Mouse (Mus musculus) adrenal gland, adult 8-10 months (tissue): Measurements from ENCODE around the gene Olfr967. TPM values are rescaled to one million over a fixed set of nuclear protein-coding genes. Genes with fewer than 3 reads are reported as not detected.
"Not testable (repeated sequence)": the region's sequence is repeated elsewhere in the genome, so short reads cannot be mapped to it uniquely, and the experiment has no call there.

Experiments
- DNase-seq: peaks from one replicate; pipeline ENCODE4 v3.0.0; 2022
- total RNA-seq, 4 experiments: library from RNA; stranded (reverse); gene quantifications; 2 replicates each; pipeline ENCODE4 v1.2.4; 2022

Olfr967 gene
- total RNA-seq = not detected

- DNase-seq = no peak
Observed at GRCm38 (mm10) chr9:39745949-39746348, at the start of gene Olfr967. Gene Olfr967 (plus strand): TSS chr9:39746249.

DNA sequence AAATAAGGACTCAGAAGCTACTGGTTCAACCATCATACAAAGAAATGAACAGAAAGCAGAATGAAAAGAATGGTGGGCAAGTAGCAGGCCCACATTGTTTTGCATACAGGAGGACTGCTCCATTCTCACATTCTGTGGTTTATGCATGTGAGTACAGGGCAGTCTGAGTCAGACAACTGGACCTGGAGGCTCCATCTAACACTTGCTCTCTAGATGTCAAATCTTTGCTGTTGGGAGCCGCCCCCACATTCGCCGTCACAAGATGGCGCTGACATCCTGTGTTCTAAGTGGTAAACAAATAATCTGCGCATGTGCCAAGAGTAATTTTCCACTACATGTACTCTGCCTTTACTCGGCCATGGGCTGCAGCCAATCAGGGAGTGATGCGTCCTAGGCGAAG, 44.9 kb upstream of the Olfr967 start:
- not testable (repeated sequence) for DNase-seq

DNA sequence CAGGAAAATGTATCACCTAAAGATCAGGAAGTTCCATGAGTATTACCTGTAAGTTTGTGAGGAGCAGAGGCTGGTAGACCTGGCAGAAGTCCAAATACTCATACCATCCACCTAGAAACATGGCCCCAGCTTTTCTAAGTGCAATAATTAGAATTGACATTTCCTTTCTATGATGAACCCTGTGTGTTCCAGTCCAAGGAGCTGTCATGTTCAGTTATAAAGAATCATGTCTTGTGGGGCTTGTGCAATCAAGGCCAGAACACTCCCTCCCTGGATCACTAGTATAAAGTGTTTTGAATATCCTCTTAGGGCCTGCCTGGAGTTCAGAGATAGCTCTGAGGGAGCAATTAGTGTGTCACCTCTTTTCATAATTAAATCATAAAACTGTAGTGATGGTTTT, 39.0 kb upstream of the Olfr967 start, which contains the start of gene Olfr149:
Gene Olfr149 (minus strand): TSS at position 101 of the 400 bp plus-strand sequence.
- no peak for DNase-seq

DNA sequence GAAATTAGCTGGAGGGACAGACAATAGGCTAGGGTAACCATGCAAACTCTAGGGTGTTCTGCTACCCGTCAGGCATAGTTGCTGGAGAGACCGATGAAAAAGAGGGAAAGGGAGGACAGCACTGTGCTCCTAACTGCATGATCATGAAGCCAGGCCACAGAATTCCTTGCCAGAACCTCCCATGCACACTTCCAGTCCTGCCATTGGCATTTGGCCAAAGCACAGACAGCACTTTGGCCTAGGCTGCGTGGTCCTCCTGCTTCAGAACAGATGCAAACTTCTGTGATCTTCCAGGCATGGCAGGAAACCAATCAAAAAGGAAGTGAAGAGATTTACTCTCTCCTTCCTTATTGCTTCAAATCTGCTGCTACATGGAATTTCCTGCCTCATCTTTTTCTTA, 37.1 kb upstream of the Olfr967 start:
- no peak for DNase-seq

- no peak for DNase-seq
Observed at GRCm38 (mm10) chr9:39711053-39711452, 35.0 kb upstream of the Olfr967 start, which contains the start of gene Olfr965. Gene Olfr965 (plus strand): TSS chr9:39711353.

DNA sequence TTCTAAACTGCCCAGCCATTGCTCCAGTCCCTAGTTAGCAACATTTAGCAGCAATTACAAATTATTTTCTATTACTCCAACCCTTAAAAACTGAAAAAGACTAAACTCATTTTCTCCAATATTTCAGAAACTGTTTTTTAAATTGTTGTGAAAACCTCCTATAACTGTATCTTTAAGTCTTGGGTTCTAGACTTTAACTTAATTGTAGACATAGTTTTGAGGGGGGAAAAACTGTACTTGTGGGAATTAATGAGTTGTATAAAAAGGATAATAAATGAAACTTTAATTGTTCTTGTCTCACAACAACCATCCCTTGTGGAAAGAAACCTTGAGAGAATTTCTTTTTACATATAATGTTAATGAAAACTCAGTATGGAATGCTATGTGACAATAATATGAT, 15.4 kb upstream of the Olfr967 start, which contains the start of gene Olfr150:
Gene Olfr150 (plus strand): TSS at position 301 of the 400 bp plus-strand sequence.
- no peak for DNase-seq

GRCm38 (mm10) chr9:39740741-39741140, 5.3 kb upstream of the Olfr967 start:
- no peak for DNase-seq

DNA sequence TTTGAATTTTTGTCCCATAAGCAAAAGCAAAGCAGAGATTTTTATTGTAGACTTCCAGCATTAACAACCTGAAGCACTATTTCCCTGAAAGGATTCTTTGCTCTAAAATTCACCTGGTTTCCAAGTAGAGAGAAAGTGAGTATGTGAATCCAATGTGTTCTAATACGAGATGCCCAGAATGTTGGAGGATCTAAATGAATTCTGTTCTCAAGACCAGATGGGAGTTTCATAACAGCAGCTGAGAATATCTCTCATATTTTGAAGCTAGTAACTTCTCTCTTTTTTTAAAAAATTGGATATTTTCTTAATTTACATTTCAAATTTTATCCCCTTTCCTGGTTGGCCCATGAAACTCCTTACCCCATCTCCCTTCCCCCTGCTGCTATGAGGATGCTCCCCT, 379 bp downstream of the Olfr967 start:
- DNase-seq = no peak

GRCm38 (mm10) chr9:39783153-39783552, 37.1 kb downstream of the Olfr967 start, which contains the start of gene Olfr968:
Gene Olfr968 (minus strand): TSS chr9:39783253.
- no peak for DNase-seq

DNA sequence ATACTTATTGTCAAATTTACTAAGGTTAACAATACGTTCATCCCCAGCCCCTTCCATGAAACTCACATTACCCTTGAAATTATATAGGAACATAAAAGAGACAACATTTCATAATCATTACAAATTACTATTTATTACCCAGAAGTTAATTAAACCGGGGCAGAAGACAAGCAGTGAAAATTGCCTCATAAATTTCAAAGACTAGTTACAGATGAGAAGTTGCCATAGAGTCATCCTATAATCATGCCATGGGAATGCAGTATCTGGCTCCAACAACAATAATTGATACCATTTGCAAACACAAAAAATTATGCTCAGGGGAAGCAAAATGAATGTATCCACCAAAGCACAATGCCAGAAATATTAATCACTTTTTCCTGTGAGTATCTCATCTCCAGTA, 44.5 kb downstream of the Olfr967 start, which contains the start of gene Olfr969:
Gene Olfr969 (plus strand): TSS at position 388 of the 400 bp plus-strand sequence.
- no peak for DNase-seq

Other genes starting within 250 kb of the Olfr967 start
- not detected for gene Olfr957, start 230.4 kb upstream of the Olfr967 start, total RNA-seq
- gene Olfr958, start 192.2 kb upstream of the Olfr967 start, total RNA-seq = not detected
- not detected for gene Olfr959, start 170.7 kb upstream of the Olfr967 start, total RNA-seq
- gene AW551984, start 141.8 kb upstream of the Olfr967 start, total RNA-seq = 10 to 100 TPM; 14.1 to 23.1 (median 19.1) TPM
- gene Olfr148, start 135.6 kb upstream of the Olfr967 start, total RNA-seq = not detected
- gene Olfr960, start 124.9 kb upstream of the Olfr967 start, total RNA-seq = not detected
- gene Olfr961, start 101.2 kb upstream of the Olfr967 start, total RNA-seq = not detected
- not detected for gene Olfr963, start 79.0 kb upstream of the Olfr967 start, total RNA-seq
- gene Olfr149, start 39.1 kb upstream of the Olfr967 start, total RNA-seq = not detected
- gene Olfr965, start 34.9 kb upstream of the Olfr967 start, total RNA-seq = not detected
- gene Olfr150, start 15.3 kb upstream of the Olfr967 start, total RNA-seq = not detected
- not detected for gene Olfr968, start 37.0 kb downstream of the Olfr967 start, total RNA-seq
- gene Olfr969, start 44.7 kb downstream of the Olfr967 start, total RNA-seq = not detected
- gene Olfr970, start 62.6 kb downstream of the Olfr967 start, total RNA-seq = not detected
- gene Olfr971, start 90.6 kb downstream of the Olfr967 start, total RNA-seq = not detected
- gene Olfr972, start 120.2 kb downstream of the Olfr967 start, total RNA-seq = not detected
- not detected for gene Olfr229, start 161.1 kb downstream of the Olfr967 start, total RNA-seq
- not detected for gene Olfr974, start 191.3 kb downstream of the Olfr967 start, total RNA-seq
- not detected for gene Olfr975, start 205.8 kb downstream of the Olfr967 start, total RNA-seq
- not detected for gene Olfr976, start 214.9 kb downstream of the Olfr967 start, total RNA-seq
- not detected for gene Olfr978, start 245.9 kb downstream of the Olfr967 start, total RNA-seq